Mouse (Mus musculus): ENCODE results near the gene Mrgprg. TPM values are rescaled to one million over a fixed set of nuclear protein-coding genes. Genes with fewer than 3 reads are reported as not detected.

Mrgprg gene
- polyA plus RNA-seq, 1 experiment from 2014 or later = not detected

DNA sequence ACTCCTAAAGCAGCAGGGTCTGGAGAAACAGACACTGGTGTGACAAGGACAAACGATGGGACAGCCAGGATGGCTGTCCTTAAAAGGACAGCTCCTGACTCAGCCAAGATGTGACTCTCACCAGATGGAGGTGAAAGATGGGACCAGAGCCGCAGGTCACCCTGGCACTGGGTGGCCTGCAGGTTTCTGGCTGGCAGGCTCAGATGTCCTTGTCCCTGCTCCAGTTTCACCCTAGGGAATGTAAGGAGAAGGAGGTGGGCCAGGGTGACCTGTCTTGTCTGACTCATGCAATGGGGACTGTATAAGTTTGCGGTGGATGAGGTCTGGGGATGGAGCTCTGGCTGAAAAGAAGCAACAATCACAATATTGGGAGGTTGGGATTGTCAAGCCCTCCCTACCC, 14.2 kb downstream of the Mrgprg start:
- Histone ChIP-seq H3K27me3 (replicated peaks) (peaks cover 28% of the 10 kb centered on the region), H3K4me3 (no peak overlapping the region), H3K9me3 (no peaks in the 10 kb centered on the region), H3K27ac (no peak overlapping the region), H3K36me3 (no peaks in the 10 kb centered on the region), H3K4me2 (replicated peaks) (no peak overlapping the region), H3K4me1 (peaks cover 19% of the 10 kb centered on the region), H3K9ac (no peak overlapping the region)
- no peak for ATAC-seq (ENCODE audit: low FRiP score, low read depth)
- WGBS = 76% methylated on average over 3 of the region's 3 CpGs

DNA sequence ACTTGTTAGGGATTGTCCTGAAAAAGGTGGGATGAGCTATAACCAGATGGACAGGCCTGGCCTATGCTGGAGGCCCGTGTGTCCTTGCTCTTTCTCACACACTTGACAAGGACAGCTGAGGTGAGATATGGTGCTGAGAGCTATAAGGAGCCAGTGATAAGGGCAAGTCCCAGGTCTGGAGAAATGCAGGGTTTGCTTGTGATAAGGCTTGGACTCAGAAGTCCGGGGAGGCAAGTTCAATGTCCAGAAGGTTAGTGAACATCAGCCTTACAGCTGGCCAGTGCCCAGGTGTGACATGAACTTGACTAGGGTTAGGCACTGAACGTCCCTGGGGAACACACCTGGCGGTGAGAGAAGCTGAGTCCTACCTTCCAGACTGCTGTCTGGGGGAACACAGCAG, 14.7 kb downstream of the Mrgprg start:
- 73% methylated on average over 4 of the region's 4 CpGs for WGBS
- no peak for ATAC-seq (ENCODE audit: low FRiP score, low read depth)

GRCm38 (mm10) chr7:143751380-143751779, 15.4 kb downstream of the Mrgprg start:
- 75% methylated on average over 1 of the region's 1 CpGs for WGBS
- H3K27me3 ChIP-seq (replicated peaks) = peaks cover 25% of the 10 kb centered on the region
- no peak overlapping the region for H3K9ac ChIP-seq
- H3K4me1 ChIP-seq = peaks cover 14% of the 10 kb centered on the region; the same call in 1 of the 2 replicates
- H3K4me3 ChIP-seq = no peak overlapping the region
- no peak for ATAC-seq (ENCODE audit: low FRiP score, low read depth)
- no peak overlapping the region for H3K27ac ChIP-seq
- H3K4me2 ChIP-seq (replicated peaks) = no peak overlapping the region
- H3K36me3 ChIP-seq = no peaks in the 10 kb centered on the region
- no peaks in the 10 kb centered on the region for H3K9me3 ChIP-seq

More for the DNA sequence above, 14.7 kb downstream of the Mrgprg start:
- H3K4me1 ChIP-seq = peaks cover 16% of the 10 kb centered on the region
- H3K36me3 ChIP-seq = no peaks in the 10 kb centered on the region
- H3K9me3 ChIP-seq = no peaks in the 10 kb centered on the region
- no peak overlapping the region for H3K4me3 ChIP-seq
- H3K4me2 ChIP-seq (replicated peaks) = no peak overlapping the region
- no peak overlapping the region for H3K27ac ChIP-seq
- peaks cover 26% of the 10 kb centered on the region for H3K27me3 ChIP-seq (replicated peaks)
- no peak overlapping the region for H3K9ac ChIP-seq

- Histone ChIP-seq H3K4me3 (no peak overlapping the region), H3K4me2 (replicated peaks) (peak overlapping the region; percentile 47), H3K9ac (no peak overlapping the region), H3K27me3 (replicated peaks) (0 out of 2 replicates have a peak, but pooled peaks cover 3% of the 10 kb centered on the region), H3K27ac (no peak overlapping the region), H3K36me3 (no peaks in the 10 kb centered on the region), H3K9me3 (no peaks in the 10 kb centered on the region), H3K4me1 (0 out of 2 replicates have a peak, but pooled peaks cover 14% of the 10 kb centered on the region)
- no peak for ATAC-seq (ENCODE audit: low FRiP score, low read depth)
- WGBS = 74% methylated on average over 3 of the region's 3 CpGs
These were observed 17.7 kb downstream of the Mrgprg start for GRCm38 (mm10) chr7:143749045-143749444.

DNA sequence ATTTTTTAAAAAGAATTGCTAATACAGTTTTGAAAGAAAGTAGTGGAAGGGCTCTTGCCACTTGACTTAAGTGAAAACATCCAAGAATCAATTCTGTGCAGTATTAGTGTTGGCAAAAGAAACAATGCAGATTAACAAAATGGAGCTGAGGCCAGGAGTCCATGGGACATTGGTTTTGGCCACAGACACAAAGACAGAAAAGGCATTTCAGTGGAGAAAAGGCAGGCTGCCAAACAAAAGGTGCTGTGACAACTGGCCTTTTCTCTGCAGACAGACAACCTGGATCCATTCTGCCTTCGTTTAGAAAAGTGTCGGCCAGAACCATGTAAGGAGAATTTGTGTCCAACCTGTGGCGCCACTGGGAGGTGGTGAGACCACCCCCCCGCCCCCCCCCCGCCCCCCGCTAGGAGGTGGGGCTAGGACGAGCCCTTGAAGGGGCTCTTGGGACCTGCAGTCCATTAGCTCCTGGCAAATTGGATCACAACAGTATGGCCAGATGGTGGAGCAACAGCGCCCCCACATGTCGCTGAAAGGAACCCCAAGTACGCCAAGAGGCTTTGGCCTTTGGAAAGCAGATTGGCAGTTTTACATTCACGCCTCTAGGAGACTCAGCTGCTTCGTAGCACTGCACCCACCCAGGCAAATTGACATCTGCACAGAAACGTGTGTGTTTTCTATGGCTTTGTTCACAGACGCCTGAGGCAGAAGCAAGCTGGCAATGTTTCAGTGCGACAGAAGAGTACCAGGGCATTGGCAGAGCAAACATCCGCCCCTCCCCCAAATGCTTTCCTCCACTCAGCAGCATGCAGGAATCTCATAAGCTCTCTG, 18.5 kb downstream of the Mrgprg start:
- Histone ChIP-seq H3K9ac (no peak overlapping the region), H3K27ac (no peak overlapping the region), H3K4me1 (0 out of 2 replicates have a peak, but pooled peaks cover 14% of the 10 kb centered on the region), H3K27me3 (replicated peaks) (0 out of 2 replicates have a peak, but pooled peaks cover 3% of the 10 kb centered on the region), H3K4me2 (replicated peaks) (peak overlapping the region; percentile 47), H3K9me3 (no peaks in the 10 kb centered on the region), H3K36me3 (no peaks in the 10 kb centered on the region), H3K4me3 (no peak overlapping the region)
- peak; percentile 86 for ATAC-seq (ENCODE audit: low FRiP score, low read depth)
- WGBS = 3% methylated on average over 16 of the region's 16 CpGs

GRCm38 (mm10) chr7:143740653-143741052, 26.1 kb downstream of the Mrgprg start:
- peaks cover 12% of the 10 kb centered on the region; the same call in 1 of the 2 replicates for H3K27me3 ChIP-seq (replicated peaks)
- H3K4me3 ChIP-seq = peak overlapping the region; percentile 62
- no peaks in the 10 kb centered on the region for H3K36me3 ChIP-seq
- H3K4me2 ChIP-seq (replicated peaks) = peak overlapping the region; percentile 73
- H3K4me1 ChIP-seq = peaks cover 26% of the 10 kb centered on the region
- H3K9me3 ChIP-seq = no peaks in the 10 kb centered on the region
- ATAC-seq (ENCODE audit: low FRiP score, low read depth) = 0 out of 2 replicates have a peak, but pooled peaks have one; percentile 30
- 13% methylated on average over 2 of the region's 2 CpGs for WGBS
- H3K27ac ChIP-seq = no peak overlapping the region
- H3K9ac ChIP-seq = peak overlapping the region; percentile 74

- peak overlapping the region; percentile 74 for H3K9ac ChIP-seq
- no peak overlapping the region; the same call in 1 of the 2 replicates for H3K27ac ChIP-seq
- H3K36me3 ChIP-seq = no peaks in the 10 kb centered on the region
- H3K4me1 ChIP-seq = peaks cover 26% of the 10 kb centered on the region
- peaks cover 12% of the 10 kb centered on the region; the same call in 1 of the 2 replicates for H3K27me3 ChIP-seq (replicated peaks)
- peak overlapping the region; percentile 62 for H3K4me3 ChIP-seq
- peak overlapping the region; percentile 73 for H3K4me2 ChIP-seq (replicated peaks)
- H3K9me3 ChIP-seq = no peaks in the 10 kb centered on the region
- ATAC-seq (ENCODE audit: low FRiP score, low read depth) = peak; percentile 87
- 3% methylated on average over 36 of the region's 38 CpGs for WGBS
These were observed 27.0 kb downstream of the Mrgprg start for GRCm38 (mm10) chr7:143739511-143740461.

DNA sequence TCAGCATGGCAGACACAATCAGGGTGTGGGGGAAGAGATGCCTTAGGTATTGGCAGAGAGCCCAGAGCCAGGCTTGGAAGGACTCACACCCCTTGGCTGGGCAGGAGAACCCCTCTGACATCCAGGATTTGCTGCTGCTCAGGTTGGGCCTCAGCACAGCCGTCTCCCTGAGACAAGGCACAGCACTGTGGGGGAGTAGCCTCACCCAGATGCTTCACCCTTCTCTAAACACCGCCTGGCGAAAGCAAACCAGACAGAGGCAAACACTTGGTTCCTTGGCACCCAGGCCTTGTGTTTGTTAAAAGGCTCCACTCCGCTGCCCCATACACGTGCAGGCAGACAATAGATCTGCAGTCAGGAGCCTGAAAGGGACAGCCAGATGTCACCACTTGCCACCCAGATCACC, 28.2 kb downstream of the Mrgprg start:
- peak overlapping the region; percentile 73 for H3K4me2 ChIP-seq (replicated peaks)
- H3K27ac ChIP-seq = no peak overlapping the region
- peaks cover 12% of the 10 kb centered on the region; the same call in 1 of the 2 replicates for H3K27me3 ChIP-seq (replicated peaks)
- H3K4me3 ChIP-seq = peak overlapping the region; percentile 62; the same call in 1 of the 2 replicates
- peaks cover 26% of the 10 kb centered on the region for H3K4me1 ChIP-seq
- H3K9me3 ChIP-seq = no peaks in the 10 kb centered on the region
- WGBS = 31% methylated on average over 5 of the region's 5 CpGs
- peak overlapping the region; percentile 74 for H3K9ac ChIP-seq
- no peak for ATAC-seq (ENCODE audit: low FRiP score, low read depth)
- no peaks in the 10 kb centered on the region for H3K36me3 ChIP-seq

- peak overlapping the region; percentile 73 for H3K4me2 ChIP-seq (replicated peaks)
- no peaks in the 10 kb centered on the region for H3K36me3 ChIP-seq
- H3K4me3 ChIP-seq = peak overlapping the region; percentile 62; the same call in 1 of the 2 replicates
- peak overlapping the region; percentile 74 for H3K9ac ChIP-seq
- WGBS = 80% methylated on average over 6 of the region's 6 CpGs
- peaks cover 26% of the 10 kb centered on the region for H3K4me1 ChIP-seq
- no peak overlapping the region for H3K27ac ChIP-seq
- ATAC-seq (ENCODE audit: low FRiP score, low read depth) = no peak
- no peaks in the 10 kb centered on the region for H3K9me3 ChIP-seq
- peaks cover 12% of the 10 kb centered on the region; the same call in 1 of the 2 replicates for H3K27me3 ChIP-seq (replicated peaks)
These were observed 28.6 kb downstream of the Mrgprg start for GRCm38 (mm10) chr7:143738194-143738593.

- no peak overlapping the region for H3K27ac ChIP-seq
- H3K36me3 ChIP-seq = no peaks in the 10 kb centered on the region
- no peak overlapping the region for H3K4me3 ChIP-seq
- H3K9me3 ChIP-seq = no peaks in the 10 kb centered on the region
- H3K4me2 ChIP-seq (replicated peaks) = no peak overlapping the region
- H3K27me3 ChIP-seq (replicated peaks) = no peaks in the 10 kb centered on the region
- no peak overlapping the region for H3K9ac ChIP-seq
- peaks cover 12% of the 10 kb centered on the region for H3K4me1 ChIP-seq
- ATAC-seq (ENCODE audit: low FRiP score, low read depth) = no peak
- WGBS = 89% methylated on average over 4 of the region's 4 CpGs
These were observed 33.0 kb downstream of the Mrgprg start for GRCm38 (mm10) chr7:143733746-143734145.

GRCm38 (mm10) chr7:143729886-143730285, 36.9 kb downstream of the Mrgprg start:
- ATAC-seq (ENCODE audit: low FRiP score, low read depth) = no peak
- H3K36me3 ChIP-seq = no peaks in the 10 kb centered on the region
- no peaks in the 10 kb centered on the region for H3K9me3 ChIP-seq
- 76% methylated on average over 10 of the region's 10 CpGs for WGBS
- no peak overlapping the region for H3K9ac ChIP-seq
- no peaks in the 10 kb centered on the region for H3K27me3 ChIP-seq (replicated peaks)
- no peak overlapping the region for H3K4me2 ChIP-seq (replicated peaks)
- no peak overlapping the region for H3K4me3 ChIP-seq
- no peak overlapping the region for H3K27ac ChIP-seq
- no peaks in the 10 kb centered on the region; the same call in 1 of the 2 replicates for H3K4me1 ChIP-seq

DNA sequence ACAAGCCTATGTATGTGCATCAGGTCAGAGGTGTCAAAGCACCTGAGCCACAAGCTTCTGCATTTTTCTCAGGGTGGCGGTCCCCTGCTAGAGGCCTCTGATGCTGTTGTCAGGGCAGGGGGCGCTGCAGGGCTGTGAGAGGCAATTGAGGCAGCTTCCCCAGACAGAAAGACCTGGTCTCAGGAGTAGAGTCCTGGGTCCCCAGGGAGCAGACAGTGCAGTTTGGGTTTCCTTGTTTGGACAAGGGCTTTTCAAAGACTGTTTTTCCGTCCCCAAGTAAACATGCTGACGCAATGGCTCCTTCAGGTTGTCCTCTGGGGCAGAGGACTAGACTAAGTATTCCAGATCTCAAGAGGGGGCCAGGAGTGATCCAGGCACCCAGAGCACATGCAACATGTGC, 40.4 kb downstream of the Mrgprg start:
- Histone ChIP-seq H3K4me3 (no peak overlapping the region), H3K9ac (no peak overlapping the region), H3K27me3 (replicated peaks) (no peaks in the 10 kb centered on the region), H3K27ac (no peak overlapping the region), H3K9me3 (no peaks in the 10 kb centered on the region), H3K4me2 (replicated peaks) (no peak overlapping the region), H3K4me1 (no peaks in the 10 kb centered on the region; the same call in 1 of the 2 replicates), H3K36me3 (no peaks in the 10 kb centered on the region)
- 77% methylated on average over 4 of the region's 4 CpGs for whole genome bisulfite sequencing
- no peak for ATAC-seq (ENCODE audit: low FRiP score, low read depth)
